Mouse (Mus musculus): Measurements from ENCODE around the gene Map3k3.

Map3k3 gene

DNA sequence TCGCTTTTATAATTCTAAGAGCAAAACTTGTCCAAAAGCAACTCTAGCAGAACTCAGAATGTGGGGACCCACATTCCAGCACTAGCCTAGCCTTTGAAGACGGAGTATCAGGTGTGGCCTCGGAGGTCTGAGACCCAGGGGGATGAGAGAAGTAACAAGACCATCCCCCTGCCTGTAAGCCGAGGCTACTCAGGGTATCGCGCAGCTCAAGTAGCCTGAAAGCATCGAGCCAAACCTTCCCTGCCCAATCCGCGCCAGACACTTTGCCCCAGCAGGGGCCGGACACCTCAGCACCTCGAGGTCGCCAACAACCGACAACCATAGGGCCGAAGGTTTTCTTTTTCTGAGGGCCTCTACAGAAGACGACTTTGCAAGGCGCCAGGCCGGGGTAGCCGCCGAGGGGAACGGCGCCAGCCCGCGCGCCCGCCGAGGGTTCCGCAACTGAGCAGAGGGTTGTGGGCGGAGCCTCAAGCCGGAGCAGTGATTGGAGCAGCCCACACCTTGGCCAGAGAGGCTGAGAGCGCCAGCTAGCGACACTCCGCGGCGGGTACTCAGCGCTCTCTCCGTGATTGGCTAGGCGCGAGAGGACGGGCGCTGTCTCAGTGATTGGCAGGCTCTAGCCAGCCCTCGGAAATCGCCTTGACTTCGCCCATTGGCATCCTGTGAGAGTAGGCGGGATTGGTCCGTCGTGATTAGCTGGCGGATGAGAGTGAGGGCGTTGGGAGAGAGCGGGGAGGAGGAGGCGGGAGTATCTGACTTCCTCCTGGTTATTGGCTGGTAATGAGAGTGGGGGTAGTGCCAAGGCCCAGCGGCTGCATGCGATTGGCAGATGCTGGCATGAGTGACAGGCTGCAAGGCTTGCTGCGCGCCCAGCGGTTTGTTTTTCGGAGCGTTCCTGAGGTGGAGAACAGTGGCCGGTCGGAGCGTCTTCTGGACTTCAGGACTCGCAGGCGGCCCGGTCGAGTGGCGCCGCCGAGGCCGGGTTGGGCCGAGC is at the start of gene Map3k3:
Map3k3 (plus strand) TSS at position 906 of the 994 bp plus-strand sequence.
- DNase-seq (ENCODE audit: low read depth, low spot score): peak; percentile 100

DNA sequence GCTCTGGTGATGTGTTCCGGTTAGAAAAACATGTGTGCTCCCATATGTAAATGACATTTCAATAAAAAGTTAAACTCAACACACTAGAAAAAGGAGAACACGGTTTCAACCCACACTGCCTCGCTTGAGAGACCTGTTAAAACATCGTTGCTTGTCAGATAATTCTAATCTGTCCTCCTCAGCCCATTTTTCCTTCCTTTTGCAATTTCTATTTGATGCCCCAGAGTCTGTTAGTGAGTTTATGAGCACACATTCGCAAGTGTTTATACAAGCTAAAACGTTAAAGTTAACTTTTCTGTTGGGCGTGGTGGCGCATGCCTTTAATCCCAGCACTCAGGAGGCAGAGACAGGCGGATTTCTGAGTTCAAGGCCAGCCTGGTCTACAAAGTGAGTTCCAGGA is 49.4 kb upstream of the Map3k3 start:
- DNase-seq (ENCODE audit: low read depth, low spot score): no peak

GRCm38 (mm10) chr11:106036548-106037417 is 47.6 kb upstream of the Map3k3 start, which contains the start of gene Dcaf7:
Gene Dcaf7 (plus strand): TSS chr11:106036872.
- DNase-seq (ENCODE audit: low read depth, low spot score): peak; percentile 99

DNA sequence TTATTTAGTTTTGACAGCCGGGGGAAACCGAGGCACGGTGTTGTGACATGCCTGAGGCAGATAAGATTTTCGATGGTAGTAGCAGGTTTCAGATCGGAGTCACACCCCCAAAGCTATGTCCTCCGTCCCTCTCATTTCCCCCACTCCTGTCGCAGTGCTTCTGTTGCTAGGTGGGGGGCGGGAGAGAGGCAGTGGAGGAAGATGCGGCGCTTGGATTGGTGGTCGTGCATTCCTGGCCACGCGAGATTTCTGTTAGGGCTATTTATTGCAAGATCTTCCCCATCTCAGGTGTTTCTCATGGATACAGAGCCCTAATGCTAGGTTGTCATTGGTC is 47.0 kb upstream of the Map3k3 start:
- peak; percentile 82 for DNase-seq (ENCODE audit: low read depth, low spot score)

DNA sequence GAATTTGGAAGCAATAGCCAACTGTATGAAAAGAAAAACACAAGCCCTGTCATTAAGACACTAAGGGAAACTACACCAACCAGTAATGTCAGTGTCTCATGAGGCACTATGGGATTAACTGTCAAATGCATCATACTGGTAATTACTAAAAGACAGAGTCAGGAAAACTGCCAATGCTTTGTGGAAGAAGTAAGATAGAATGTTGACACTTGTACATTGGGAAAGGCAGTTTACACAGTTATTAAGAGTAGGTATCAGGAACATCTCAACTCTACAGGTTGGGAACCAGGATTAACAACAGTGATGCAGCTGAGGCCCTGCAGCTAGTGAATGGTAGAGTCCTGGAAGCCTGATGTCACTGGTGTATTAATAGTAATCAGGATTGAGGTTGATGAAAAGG is 40.1 kb upstream of the Map3k3 start:
- DNase-seq (ENCODE audit: low read depth, low spot score): no peak

GRCm38 (mm10) chr11:106045256-106045655 is 39.2 kb upstream of the Map3k3 start:
- no peak for DNase-seq (ENCODE audit: low read depth, low spot score)

DNA sequence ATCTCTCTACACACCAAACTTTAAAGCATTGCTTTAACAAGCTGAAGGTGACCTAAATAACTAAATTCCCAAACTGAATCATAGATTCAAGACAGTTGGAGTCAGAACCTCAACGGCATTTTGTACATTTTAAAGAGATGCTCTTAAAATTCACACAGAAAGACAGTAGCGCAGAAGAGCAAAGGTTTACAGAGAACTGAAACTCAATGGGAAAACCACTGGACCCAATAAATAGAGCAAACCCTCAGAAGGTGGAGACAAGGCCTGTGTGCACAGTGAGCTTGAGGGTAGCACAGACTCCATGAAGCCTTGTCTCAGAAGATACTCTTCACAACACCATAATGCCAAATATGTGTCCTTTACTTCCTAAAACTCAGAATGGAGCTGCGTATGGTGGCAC is 38.6 kb upstream of the Map3k3 start:
- DNase-seq (ENCODE audit: low read depth, low spot score): no peak

GRCm38 (mm10) chr11:106046584-106046983 is 37.8 kb upstream of the Map3k3 start:
- no peak for DNase-seq (ENCODE audit: low read depth, low spot score)

DNA sequence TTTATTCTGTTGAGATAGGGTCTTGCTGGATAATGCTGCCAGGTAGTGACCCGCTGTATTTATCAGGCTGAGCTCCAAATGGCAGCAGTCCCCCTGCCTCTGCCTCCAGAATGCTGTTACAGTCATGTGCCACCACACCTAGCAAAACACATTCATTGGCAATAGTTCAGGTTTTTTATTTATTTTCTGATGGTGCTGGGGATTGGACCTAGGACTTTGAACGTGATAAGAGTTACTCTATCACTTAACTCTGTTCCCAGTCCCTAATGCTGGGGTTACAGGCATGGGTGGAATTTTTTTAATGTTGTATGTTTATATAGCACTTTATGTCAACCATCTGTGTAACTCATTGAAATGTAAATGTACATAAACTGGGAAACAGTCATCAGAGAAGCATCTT is 30.5 kb upstream of the Map3k3 start:
- DNase-seq (ENCODE audit: low read depth, low spot score): no peak

DNA sequence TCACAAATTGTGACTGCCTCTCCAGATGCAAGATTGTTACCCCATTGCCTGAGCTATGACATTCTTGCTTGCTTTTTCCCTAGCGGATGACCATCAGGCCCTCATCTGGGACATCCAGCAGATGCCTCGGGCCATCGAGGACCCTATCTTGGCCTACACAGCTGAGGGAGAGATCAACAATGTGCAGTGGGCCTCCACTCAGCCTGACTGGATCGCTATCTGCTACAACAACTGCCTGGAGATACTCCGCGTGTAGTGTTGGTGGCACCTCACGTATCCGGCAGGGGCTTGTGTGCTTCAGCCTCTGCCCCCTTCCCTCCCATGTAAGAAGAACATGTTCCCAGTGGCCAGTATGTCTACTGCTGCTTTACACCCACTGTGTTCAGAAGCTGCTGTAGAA is 29.8 kb upstream of the Map3k3 start:
- DNase-seq (ENCODE audit: low read depth, low spot score): no peak

GRCm38 (mm10) chr11:106055341-106055740 is 29.1 kb upstream of the Map3k3 start:
- no peak for DNase-seq (ENCODE audit: low read depth, low spot score)

- no peak for DNase-seq (ENCODE audit: low read depth, low spot score)
Measured at GRCm38 (mm10) chr11:106056819-106057491, 27.5 kb upstream of the Map3k3 start.

DNA sequence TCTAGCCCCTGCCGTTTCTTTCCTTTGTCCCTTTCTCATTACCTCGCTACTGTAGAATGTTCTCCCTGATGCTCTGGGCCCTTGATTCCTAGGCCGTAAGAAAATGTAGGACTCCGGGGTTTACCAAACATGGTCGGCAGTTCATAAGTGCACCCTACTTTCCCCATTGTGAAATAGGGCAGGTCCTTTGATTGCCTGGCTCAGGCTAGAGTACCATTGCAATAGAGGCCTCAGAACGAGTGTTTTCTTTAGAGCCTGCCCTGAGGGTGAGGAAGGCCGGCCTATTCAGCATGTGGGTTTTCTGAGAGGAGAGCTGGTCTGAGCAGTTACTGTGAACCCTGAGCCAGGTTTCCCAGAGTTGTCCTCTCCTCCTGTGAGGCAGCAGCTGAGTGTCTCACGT is 26.4 kb upstream of the Map3k3 start:
- no peak for DNase-seq (ENCODE audit: low read depth, low spot score)

DNA sequence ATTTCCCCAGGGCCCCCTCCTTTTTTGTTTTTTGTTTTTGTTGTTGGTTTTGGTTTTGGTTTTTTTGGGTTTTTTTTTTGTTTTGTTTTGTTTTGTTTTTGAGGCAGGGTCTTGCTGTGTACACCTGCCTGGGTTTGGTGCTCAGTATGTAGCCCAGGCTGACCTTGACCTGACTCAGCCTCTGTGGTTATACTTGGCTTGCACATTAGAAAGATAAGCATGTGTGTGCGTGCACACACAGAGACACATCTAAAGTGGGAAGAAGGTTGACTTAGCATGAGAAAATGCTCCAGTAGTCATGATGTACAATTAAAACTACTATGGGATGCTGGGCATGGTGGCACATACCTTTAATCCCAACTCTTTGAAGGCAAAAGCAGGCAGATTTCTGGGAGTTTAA is 23.9 kb upstream of the Map3k3 start:
- peak; percentile 19 for DNase-seq (ENCODE audit: low read depth, low spot score)

GRCm38 (mm10) chr11:106061311-106061710 is 23.1 kb upstream of the Map3k3 start:
- DNase-seq (ENCODE audit: low read depth, low spot score): peak; percentile 91

DNA sequence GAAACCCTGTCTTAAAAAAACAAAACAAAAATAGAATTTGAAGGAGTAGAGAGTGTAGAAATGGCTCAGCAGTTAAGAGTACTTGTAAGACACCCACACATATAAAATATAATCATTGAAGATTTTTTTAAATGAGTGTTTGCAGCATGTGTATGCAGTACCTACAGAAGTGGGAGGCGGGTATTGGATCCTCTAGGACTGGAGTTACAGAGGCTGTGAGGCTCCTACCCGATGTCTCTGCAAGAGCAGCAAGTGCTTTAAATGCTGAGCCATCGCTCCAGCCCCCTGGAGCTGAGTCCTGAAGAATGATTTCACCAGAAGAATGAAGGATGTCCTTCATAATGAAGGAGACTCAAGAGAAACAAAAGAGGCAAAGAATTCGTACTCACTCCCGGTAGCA is 20.7 kb upstream of the Map3k3 start:
- no peak for DNase-seq (ENCODE audit: low read depth, low spot score)

- DNase-seq (ENCODE audit: low read depth, low spot score): no peak
Measured at GRCm38 (mm10) chr11:106065073-106065922, 19.1 kb upstream of the Map3k3 start.

DNA sequence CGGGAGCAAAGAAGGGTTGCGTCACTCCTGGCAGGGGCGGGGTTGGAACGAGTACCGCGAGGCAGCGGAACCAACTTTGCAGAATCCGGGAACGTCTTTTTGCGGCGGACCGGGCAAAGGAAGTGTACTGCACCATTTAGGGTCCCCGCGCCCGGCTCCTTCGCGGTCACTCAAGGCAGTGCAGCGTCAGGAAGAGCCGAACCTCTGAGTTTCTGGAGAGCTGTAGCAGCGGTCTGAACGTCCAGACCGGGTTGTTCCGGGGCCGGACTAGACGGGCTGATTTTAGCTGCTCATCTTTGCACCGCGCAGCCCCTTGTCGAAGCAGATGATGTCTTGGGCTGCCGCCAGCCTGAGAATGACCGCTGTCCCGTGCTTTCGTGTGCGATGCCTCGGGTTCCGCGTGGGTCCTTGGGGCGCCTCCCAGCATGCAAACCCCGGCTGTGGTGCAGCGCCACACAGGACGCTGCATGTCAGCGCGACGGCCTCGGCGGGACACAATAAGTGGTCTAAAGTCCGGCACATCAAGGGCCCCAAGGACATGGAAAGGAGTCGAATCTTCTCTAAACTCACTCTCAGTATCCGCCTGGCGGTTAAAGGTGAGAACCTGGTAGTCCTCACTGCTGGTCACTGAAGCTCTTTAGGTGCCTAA is 18.4 kb upstream of the Map3k3 start, which contains the start of gene Taco1:
Taco1 (plus strand) TSS at position 139 of the 649 bp plus-strand sequence.
- DNase-seq (ENCODE audit: low read depth, low spot score): peak; percentile 97

- DNase-seq (ENCODE audit: low read depth, low spot score): peak; percentile 84
Measured at GRCm38 (mm10) chr11:106066616-106067015, 17.8 kb upstream of the Map3k3 start.

GRCm38 (mm10) chr11:106073774-106074173 is 10.6 kb upstream of the Map3k3 start:
- no peak for DNase-seq (ENCODE audit: low read depth, low spot score)
